Mouse (Mus musculus): ENCODE data around the gene Pip5k1c.

DNA sequence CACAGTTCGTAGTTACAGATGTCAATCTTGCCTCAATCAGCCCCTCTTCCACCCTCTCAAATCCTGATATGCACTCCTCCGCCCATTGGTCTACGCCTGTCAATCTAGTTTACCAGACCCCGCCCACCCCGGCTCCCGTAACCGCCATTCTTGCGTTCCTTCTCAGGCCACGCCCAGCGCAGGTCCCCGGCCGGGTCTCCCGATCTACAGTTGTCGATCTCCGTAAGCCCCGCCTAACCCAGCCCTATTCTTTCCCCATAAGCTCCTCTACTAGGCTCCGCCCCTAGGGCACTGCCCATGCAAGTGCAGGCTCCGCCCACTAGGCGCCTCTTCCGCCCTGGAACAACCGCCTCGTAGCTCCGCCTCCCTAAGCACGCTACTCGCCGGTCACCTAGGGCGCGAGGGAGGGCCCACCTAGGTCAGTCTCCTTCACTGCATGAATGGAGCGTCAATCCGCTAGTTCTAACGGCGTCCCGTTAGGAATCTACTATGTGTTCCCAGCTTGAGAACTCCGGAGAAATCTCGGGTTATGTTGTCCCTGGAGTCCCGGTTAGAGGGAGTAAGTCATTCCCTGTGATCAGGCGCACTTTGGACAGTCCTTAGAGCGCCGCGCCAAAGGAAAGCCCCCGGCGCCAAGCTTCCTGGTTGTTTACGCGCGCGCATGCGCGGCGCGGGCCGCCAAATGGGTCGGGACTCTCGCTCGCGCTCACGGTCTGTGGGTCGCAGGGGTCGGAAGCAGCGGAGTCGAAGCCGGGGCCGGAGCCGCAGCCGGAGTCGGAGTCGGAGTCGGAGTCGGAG, 28.0 kb downstream of the Pip5k1c start, which contains the start of gene Cactin:
- TF ChIP-seq GATA1 (IDR thresholded peaks at IDR 0.05; ENCODE audit: borderline replicate concordance, low read length) (no peak), FLI1 (IDR thresholded peaks at IDR 0.05; ENCODE audit: low read length) (no peak)

All from megakaryocyte, embryonic 14.5 days (primary cell).